Mouse (Mus musculus): ENCODE data around the gene Naxd.

- TF ChIP-seq CTCF (IDR thresholded peaks at IDR 0.05; ENCODE audit: low read depth, low read length) (no peak), POLR2A (IDR thresholded peaks at IDR 0.05; ENCODE audit: insufficient read depth, low read length) (no peak)
These were observed 21.9 kb upstream of the Naxd start for GRCm38 (mm10) chr8:11475397-11475796.

Data from ES-Bruce4 (cell line).